Mouse (Mus musculus) stomach, embryonic 14.5 days (tissue): ENCODE measurements around the gene Pars2. TPM values are rescaled to one million over a fixed set of nuclear protein-coding genes. Genes with fewer than 3 reads are reported as not detected.
A peak's percentile ranks its signal among the peaks of the same experiment; 100 is the strongest.

Source experiments
- ATAC-seq: fragments of 200-750 bp; cut with Nextera tagmentation; 2 replicates; pipeline ENCODE4 v1.8.0; 2017; ENCODE audit warnings: low read depth, moderate TSS enrichment; ENCODE audit not compliant: insufficient number of reproducible peaks, insufficient read depth, low FRiP score
- H3K27ac ChIP-seq: fragments of 300-500 bp; sonication (generic); 2 replicates; pipeline ENCODE4 v1.5.1; 2014; ENCODE audit warnings: mild to moderate bottlenecking, low read length, moderate library complexity, mixed read lengths
- H3K27me3 ChIP-seq: fragments of 300-500 bp; sonication (generic); 2 replicates; pipeline ENCODE4 v1.6.1; 2014; ENCODE audit warnings: low read length, control low read depth, mixed read lengths; ENCODE audit not compliant: control insufficient read depth, insufficient read depth
- H3K36me3 ChIP-seq: fragments of 300-500 bp; sonication (generic); 2 replicates; pipeline ENCODE4 v1.6.1; 2014; ENCODE audit warnings: mild to moderate bottlenecking, control low read depth, low read length, moderate library complexity, mixed read lengths; ENCODE audit not compliant: control insufficient read depth, insufficient read depth
- H3K4me1 ChIP-seq: fragments of 300-500 bp; sonication (generic); 2 replicates; pipeline ENCODE4 v1.6.1; 2014; ENCODE audit warnings: low read length, control low read depth, mixed read lengths; ENCODE audit not compliant: control insufficient read depth, insufficient read depth
- H3K4me2 ChIP-seq: fragments of 300-500 bp; sonication (generic); replicated peaks from 2 replicates; pipeline ENCODE4 v1.6.1; 2014; ENCODE audit warnings: low read depth, low read length, control low read depth
- H3K4me3 ChIP-seq: fragments of 300-500 bp; sonication (generic); 2 replicates; pipeline ENCODE4 v1.5.1; 2014; ENCODE audit warnings: low read depth, low read length, control low read depth
- H3K9ac ChIP-seq: fragments of 300-500 bp; sonication (generic); replicated peaks from 2 replicates; pipeline ENCODE4 v1.6.1; 2014; ENCODE audit warnings: low read depth, mild to moderate bottlenecking, control low read depth, low read length, moderate library complexity, mixed read lengths
- H3K9me3 ChIP-seq: fragments of 300-500 bp; sonication (generic); 2 replicates; pipeline ENCODE4 v1.6.1; 2016; ENCODE audit warnings: low read depth, low read length, control low read depth; ENCODE audit not compliant: control insufficient read depth
- WGBS: fragments of 180-500 bp; shearing (Covaris S2); extraction: QIAGEN DNeasy Blood & Tissue Kit; methylation state at CpG from one replicate; pipeline ENCODE4 v1.1.7; 2014; 5-methylcytosine and 5-hydroxymethylcytosine counted together
- polyA plus RNA-seq: library from polyadenylated mRNA; unstranded; fragments of >200 nt; fragmentation: Nextera tagmentation; extraction: Ambion mirVana; gene quantifications from 2 replicates; pipeline ENCODE4 v1.2.1, GENCODE M21; 2014

Pars2 gene
- polyA plus RNA-seq = 14.5 and 15.1 TPM in 2 replicates

GRCm38 (mm10) chr4:106650833-106651527, at the start of gene Pars2:
Gene Pars2, plus strand, starts transcription at chr4:106651069.
- peaks cover 12% of the 10 kb centered on the region; the same call in 1 of the 2 replicates for H3K36me3 ChIP-seq
- WGBS = 3% methylated on average over 40 of the region's 40 CpGs
- peak within 1 kb of the TSS; percentile 91 for H3K4me2 ChIP-seq
- H3K4me1 ChIP-seq = peaks cover 7% of the 10 kb centered on the region; the same call in 1 of the 2 replicates
- peak within 1 kb of the TSS; percentile 65 for H3K4me3 ChIP-seq
- H3K27ac ChIP-seq = peak within 1 kb of the TSS; percentile 73; the same call in 1 of the 2 replicates
- peak; percentile 97 for ATAC-seq
- H3K27me3 ChIP-seq = no peaks in the 10 kb centered on the region
- no peaks in the 10 kb centered on the region for H3K9me3 ChIP-seq
- peak within 1 kb of the TSS; percentile 78 for H3K9ac ChIP-seq

- no peaks in the 10 kb centered on the region for H3K27me3 ChIP-seq
- no peak overlapping the region for H3K9ac ChIP-seq
- no peaks in the 10 kb centered on the region for H3K36me3 ChIP-seq
- H3K4me3 ChIP-seq = no peak overlapping the region
- no peak overlapping the region for H3K27ac ChIP-seq
- peak; percentile 87 for ATAC-seq
- H3K4me1 ChIP-seq = no peaks in the 10 kb centered on the region
- peak overlapping the region; percentile 16; the same call in 1 of the 2 replicates for H3K4me2 ChIP-seq
- no peaks in the 10 kb centered on the region for H3K9me3 ChIP-seq
- WGBS = 33% methylated on average over 18 of the region's 18 CpGs
Observed at GRCm38 (mm10) chr4:106606639-106607554, 44.0 kb upstream of the Pars2 start.

- H3K9ac ChIP-seq = no peak overlapping the region
- no peak for ATAC-seq
- H3K27ac ChIP-seq = no peak overlapping the region
- no peaks in the 10 kb centered on the region for H3K4me1 ChIP-seq
- H3K36me3 ChIP-seq = no peaks in the 10 kb centered on the region
- WGBS = 96% methylated on average over 1 of the region's 1 CpGs
- no peak overlapping the region for H3K4me2 ChIP-seq
- no peak overlapping the region for H3K4me3 ChIP-seq
- H3K9me3 ChIP-seq = no peaks in the 10 kb centered on the region
- no peaks in the 10 kb centered on the region for H3K27me3 ChIP-seq
Observed at GRCm38 (mm10) chr4:106607905-106608304, 43.0 kb upstream of the Pars2 start.

- H3K4me3 ChIP-seq = no peak overlapping the region
- H3K4me1 ChIP-seq = no peaks in the 10 kb centered on the region
- ATAC-seq = no peak
- H3K27me3 ChIP-seq = no peaks in the 10 kb centered on the region
- WGBS = 73% methylated on average over 8 of the region's 8 CpGs
- H3K9me3 ChIP-seq = no peaks in the 10 kb centered on the region
- no peak overlapping the region for H3K4me2 ChIP-seq
- no peak overlapping the region for H3K27ac ChIP-seq
- H3K36me3 ChIP-seq = no peaks in the 10 kb centered on the region
- no peak overlapping the region for H3K9ac ChIP-seq
Observed at GRCm38 (mm10) chr4:106613105-106613504, 37.8 kb upstream of the Pars2 start.

- H3K27me3 ChIP-seq = no peaks in the 10 kb centered on the region
- ATAC-seq = peak; percentile 8; the same call in 1 of the 2 replicates
- no peak overlapping the region for H3K4me2 ChIP-seq
- H3K4me1 ChIP-seq = no peaks in the 10 kb centered on the region
- H3K36me3 ChIP-seq = no peaks in the 10 kb centered on the region
- H3K4me3 ChIP-seq = no peak overlapping the region
- H3K9ac ChIP-seq = no peak overlapping the region
- no peak overlapping the region for H3K27ac ChIP-seq
- WGBS = 62% methylated on average over 3 of the region's 3 CpGs
- H3K9me3 ChIP-seq = no peaks in the 10 kb centered on the region
Observed at GRCm38 (mm10) chr4:106613560-106613959, 37.3 kb upstream of the Pars2 start.

GRCm38 (mm10) chr4:106614180-106614797, 36.6 kb upstream of the Pars2 start:
- Histone ChIP-seq H3K36me3 (no peaks in the 10 kb centered on the region), H3K4me3 (no peak overlapping the region), H3K4me2 (no peak overlapping the region), H3K4me1 (no peaks in the 10 kb centered on the region), H3K27ac (no peak overlapping the region), H3K27me3 (no peaks in the 10 kb centered on the region), H3K9me3 (no peaks in the 10 kb centered on the region), H3K9ac (no peak overlapping the region)
- 44% methylated on average over 7 of the region's 7 CpGs for WGBS
- 0 out of 2 replicates have a peak, but pooled peaks have one; percentile 12 for ATAC-seq

GRCm38 (mm10) chr4:106614881-106615280, 36.0 kb upstream of the Pars2 start:
- Histone ChIP-seq H3K4me2 (no peak overlapping the region), H3K4me1 (no peaks in the 10 kb centered on the region), H3K36me3 (no peaks in the 10 kb centered on the region), H3K27ac (no peak overlapping the region), H3K9me3 (no peaks in the 10 kb centered on the region), H3K27me3 (no peaks in the 10 kb centered on the region), H3K4me3 (no peak overlapping the region), H3K9ac (no peak overlapping the region)
- WGBS = 84% methylated on average over 9 of the region's 9 CpGs
- ATAC-seq = no peak

GRCm38 (mm10) chr4:106615637-106616036, 35.2 kb upstream of the Pars2 start:
- Histone ChIP-seq H3K4me3 (no peak overlapping the region), H3K9ac (no peak overlapping the region), H3K36me3 (no peaks in the 10 kb centered on the region), H3K27me3 (no peaks in the 10 kb centered on the region), H3K4me2 (no peak overlapping the region), H3K27ac (no peak overlapping the region), H3K4me1 (no peaks in the 10 kb centered on the region), H3K9me3 (no peaks in the 10 kb centered on the region)
- WGBS = 72% methylated on average over 12 of the region's 12 CpGs
- no peak for ATAC-seq
